Mouse (Mus musculus): Measurements from ENCODE around the gene Pitpnm2.
"Not testable (repeated sequence)": the region's sequence is repeated elsewhere in the genome, so short reads cannot be mapped to it uniquely, and the experiment has no call there.

The Pitpnm2 gene

DNA sequence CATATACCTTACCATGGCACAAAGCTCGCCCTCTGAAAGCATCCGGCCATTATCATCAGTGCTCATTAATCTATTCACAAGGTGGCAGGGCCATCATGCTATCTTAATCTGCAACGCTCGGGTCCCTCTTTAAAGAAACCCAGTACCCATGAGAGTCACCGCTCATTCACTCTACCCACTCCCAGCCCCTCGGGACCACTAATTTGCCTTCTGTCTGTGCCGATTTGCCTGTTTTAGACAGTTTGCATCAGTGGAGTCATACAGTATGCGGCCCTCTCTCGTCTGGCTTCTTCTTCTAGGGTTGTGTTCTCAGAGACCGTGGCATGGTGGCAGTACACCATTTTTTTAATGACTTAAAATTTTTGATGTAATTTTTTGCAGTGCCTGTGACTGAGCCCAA lies 30.1 kb downstream of the Pitpnm2 start:
- DNase-seq, result no peak

DNA sequence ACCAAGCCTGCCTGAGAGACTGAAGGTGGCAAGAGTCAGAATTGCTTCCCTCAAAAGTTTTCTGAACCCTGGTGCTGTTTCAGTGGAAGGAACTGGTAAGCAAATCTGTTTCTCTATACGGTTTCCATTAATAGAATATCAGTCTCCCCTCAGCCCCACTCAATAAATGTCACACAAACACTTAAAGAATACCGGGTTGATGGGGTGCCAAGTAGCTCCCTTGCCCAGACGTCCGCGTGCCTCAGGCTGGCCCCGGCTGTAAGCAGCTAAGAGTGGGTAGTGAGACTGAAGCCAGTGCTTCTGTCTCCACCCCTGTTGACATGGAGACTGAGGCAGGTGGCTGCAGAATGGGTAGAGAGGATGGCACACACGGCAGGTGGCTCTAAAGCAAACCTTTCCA lies 30.6 kb downstream of the Pitpnm2 start:
- DNase-seq, result no peak

DNA sequence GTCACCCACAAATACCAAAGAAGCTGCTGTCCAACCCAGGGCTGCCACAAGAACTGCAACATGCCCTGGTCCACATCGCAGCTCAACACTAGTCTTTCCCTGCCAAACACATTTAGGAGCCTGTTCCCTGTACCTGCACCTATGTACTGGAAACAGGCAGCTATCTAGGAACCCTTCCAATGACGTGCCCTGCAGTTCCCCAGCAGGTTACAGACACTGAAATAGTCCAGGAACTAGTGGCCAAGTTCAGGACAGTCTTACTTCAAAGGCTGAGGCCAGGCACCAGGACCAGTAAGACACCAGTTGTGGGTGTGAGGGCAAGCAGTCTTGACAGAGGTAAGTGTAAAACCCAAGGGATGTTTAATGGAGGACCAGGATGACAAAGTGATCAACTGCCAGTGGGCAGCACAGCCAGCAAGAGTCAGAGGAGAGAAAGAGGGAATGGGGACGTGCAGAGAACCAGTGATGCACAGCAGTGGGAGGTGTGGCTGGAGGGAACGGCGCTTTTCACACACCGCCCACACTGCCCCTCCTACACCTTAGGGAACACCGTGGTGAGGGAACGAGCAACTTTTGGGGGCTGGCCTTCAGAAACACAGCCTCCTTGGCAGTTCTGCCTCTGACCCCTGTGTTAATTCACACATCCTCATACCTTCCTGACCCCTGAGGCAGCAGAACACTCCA lies 31.9 kb downstream of the Pitpnm2 start:
- no peak for DNase-seq

DNA sequence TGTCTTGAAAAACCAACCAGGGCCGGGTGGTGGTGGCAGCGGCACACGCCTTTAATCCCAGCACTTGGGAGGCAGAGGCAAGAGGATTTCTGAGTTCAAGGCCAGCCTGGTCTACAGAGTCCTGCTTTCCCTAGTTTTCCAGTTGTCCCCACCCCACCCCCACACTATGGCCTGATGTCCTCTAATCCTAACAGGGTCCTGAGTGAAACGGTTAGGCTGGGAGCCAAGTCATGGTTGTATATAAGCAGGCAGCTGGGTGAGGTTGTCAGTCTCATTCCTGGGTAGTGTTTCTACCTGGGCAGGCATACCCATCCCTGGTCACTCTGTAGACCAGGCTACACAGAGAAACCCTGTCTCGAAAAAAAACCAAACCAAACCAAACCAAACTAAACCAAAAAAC lies 32.5 kb downstream of the Pitpnm2 start:
- not testable (repeated sequence) for DNase-seq

GRCm38 (mm10) chr5:124216403-124216802 lies 33.2 kb downstream of the Pitpnm2 start:
- no peak for DNase-seq

DNA sequence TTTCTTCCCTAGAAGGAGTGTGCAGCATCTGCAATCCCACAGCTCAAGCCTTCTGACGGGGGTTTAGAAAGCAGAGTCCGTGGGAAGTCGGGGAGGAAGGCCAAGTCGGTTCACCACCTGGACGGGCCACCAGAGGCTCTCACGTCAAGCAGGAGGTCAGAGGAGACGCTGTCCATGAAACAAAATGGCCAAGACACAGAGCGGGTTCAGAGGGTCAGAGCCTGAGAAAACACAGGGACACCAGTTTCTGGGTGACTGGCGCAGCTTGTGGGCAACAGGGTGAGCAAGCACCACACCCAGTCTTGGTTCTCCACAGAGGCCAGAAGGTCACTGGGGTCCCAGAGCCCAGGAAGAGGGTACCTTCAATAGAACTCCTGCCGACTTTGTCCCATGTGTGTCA lies 33.9 kb downstream of the Pitpnm2 start:
- no peak for DNase-seq

DNA sequence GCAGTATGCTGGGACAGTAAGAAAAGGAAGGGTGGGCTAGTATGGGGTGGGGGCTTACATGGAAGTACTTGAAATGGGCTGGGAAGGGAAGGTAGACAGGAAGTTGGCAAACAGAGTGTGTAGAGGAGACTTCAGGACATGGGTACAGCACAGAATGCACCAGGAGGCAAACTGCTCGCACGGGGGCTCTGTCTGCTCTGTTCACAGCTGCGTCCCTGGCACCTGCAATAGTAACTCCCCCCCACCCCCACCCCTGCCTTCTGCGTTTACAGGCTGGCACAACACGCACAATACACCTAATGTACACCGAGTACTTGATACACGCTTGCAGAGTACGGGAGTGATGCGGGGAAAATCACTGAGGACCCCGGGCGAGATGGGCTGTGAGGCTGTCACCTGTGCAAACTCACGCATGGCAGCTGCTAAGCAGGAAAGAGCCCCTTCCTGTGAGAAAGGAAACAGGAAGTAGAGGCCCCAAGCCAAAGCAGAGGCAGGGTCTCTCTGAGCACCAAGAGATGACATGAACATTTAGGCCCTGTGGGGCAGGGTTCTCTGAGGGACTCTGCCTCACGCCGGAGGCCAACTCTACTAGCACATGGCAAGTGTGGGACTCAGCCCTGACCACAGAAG lies 34.9 kb downstream of the Pitpnm2 start:
- no peak for DNase-seq

GRCm38 (mm10) chr5:124213588-124214469 lies 35.7 kb downstream of the Pitpnm2 start:
- no peak for DNase-seq

DNA sequence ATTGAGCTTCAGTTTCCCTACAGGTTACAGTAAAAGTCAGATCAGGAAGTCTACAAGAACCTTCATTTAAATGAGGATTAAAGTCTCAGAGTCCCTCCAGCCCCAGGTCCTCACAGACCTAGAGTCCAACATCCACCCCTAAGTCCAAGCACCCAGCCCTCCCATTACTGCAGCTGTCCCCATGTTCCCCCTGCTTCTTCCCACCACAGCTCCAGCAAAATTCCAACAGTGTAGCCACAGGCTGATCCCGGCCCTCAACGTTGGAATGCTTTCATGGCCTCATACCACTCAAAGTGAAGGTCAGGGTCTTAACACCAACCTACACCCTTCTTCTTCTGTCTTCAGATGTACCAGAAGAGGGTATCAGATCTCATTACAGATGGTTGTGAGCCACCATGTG lies 37.9 kb downstream of the Pitpnm2 start:
- no peak for DNase-seq

DNA sequence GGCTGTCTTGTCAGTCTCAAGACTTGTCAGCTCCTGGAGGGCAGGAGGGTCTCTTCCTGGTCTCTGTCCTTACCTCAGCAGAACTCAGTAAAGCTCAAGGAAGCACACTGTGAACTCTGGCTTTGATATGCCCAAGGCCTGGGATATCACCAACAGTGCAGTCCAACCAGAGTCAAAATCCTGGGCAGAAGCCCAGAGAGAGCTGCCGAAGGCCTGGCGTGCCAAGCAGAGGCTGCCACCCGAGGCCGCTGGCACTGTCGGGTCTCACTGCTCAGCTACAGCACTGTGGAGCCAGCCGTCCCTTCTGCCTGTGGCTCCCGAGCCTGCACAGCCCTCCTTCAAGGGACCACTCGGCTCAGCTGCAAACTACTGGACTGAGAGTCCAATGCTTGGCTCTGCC lies 38.3 kb downstream of the Pitpnm2 start:
- DNase-seq, result peak; percentile 65

- DNase-seq, result peak; percentile 68
Measured at GRCm38 (mm10) chr5:124210281-124211016, 39.1 kb downstream of the Pitpnm2 start.

DNA sequence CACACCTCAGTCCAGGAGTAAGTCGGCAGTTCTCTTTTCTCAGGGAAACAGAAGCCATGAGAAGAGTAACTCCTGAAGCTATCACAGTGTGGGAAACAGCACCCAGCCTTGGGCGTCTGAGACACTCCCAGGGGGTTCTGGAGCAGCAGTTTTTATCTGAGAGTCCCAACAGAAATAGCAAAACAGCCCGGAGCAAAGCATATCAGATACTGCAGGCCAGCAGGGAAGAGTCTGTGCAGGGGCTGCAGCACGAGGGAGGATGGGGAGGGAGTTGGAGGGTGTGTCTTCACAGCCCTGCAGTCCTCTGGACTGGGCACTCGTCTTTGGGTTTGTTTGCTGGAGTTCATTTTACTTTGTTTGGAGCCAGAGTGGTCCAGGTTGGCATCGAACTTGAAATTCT lies 39.7 kb downstream of the Pitpnm2 start:
- no peak for DNase-seq

DNA sequence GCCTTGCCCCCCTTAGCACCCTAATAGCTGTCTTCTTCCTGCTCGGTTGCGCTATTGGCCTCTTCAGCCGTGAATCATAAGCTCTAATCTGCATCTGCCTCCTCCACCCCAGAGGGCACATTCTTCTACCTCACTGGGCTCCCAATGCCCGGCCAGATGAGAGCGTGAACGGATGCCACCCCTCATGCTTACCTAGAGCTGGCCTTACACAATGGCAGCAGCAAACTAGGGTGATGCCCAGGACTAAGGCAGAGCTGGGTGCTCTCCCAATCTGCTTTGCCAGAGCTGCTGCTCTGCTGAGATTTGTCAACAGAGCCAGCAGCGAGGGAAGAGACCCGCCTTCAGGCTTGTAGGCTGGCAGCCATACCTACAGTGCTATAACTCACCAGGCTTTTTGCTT lies 41.5 kb downstream of the Pitpnm2 start:
- DNase-seq, result no peak

GRCm38 (mm10) chr5:124206481-124207038 lies 43.0 kb downstream of the Pitpnm2 start:
- DNase-seq, result no peak

GRCm38 (mm10) chr5:124205809-124206380 lies 43.7 kb downstream of the Pitpnm2 start:
- no peak for DNase-seq

DNA sequence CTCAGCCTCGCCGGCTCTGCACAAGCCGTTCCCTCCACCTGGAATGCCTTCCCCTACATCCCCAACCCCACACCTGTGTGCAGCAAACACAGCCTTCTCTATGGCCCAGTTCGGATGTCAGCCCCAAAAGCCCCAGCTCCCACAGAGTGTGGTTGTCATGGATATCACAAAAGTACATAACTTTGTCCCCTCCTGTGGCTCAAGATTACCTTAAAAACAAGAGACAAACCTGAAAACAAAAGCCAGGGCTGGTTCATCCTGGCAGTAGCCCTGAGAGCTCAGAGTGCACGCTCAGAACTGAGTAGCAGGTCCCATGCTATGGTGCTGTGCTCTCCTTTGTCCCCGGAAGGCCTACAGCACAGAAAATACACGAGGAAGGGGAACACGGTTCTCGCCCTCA lies 44.3 kb downstream of the Pitpnm2 start:
- no peak for DNase-seq

- no peak for DNase-seq
Measured at GRCm38 (mm10) chr5:124204127-124204794, 45.3 kb downstream of the Pitpnm2 start.

DNA sequence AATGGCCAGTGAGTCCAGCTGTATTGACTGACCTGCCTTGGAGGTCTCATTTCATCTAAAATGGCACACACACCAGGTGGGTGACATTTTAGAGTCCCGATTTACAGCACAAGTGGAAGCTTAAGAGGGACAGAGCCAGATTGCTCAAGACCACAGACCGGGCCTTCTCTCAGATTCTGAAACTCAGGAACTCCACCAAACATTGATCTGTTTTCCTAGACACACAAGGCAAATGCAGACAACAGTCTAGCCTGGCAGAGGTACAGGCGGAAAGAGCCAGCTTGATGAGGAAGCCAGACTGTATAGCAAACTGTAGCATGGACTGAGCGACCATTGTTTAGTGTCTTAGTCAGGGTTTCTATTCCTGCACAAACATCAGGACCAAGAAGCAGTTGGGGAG lies 46.3 kb downstream of the Pitpnm2 start:
- DNase-seq, result no peak

- no peak for DNase-seq
Measured at GRCm38 (mm10) chr5:124202071-124202470, 47.5 kb downstream of the Pitpnm2 start.

- no peak for DNase-seq
Measured at GRCm38 (mm10) chr5:124201564-124201963, 48.0 kb downstream of the Pitpnm2 start.

DNA sequence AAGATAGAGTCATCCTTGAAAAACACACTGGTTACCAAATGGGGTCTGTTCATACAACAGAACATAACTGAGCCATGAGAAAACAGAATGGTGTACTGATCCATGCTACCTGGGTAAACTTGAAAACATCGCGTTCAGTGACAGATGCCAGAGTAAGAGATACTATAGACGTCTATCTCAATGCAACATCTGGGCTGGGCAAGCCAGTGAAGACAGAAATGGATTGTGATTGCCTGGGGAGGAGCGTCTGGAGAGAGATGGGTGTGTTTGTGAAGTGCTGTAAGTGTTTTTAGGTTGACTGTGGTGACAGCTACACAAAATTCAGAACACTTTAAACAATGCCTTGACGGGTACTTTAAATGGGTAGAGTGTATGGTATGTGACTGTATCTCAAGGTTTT lies 48.7 kb downstream of the Pitpnm2 start:
- DNase-seq, result no peak

GRCm38 (mm10) chr5:124199168-124199567 lies 50.4 kb downstream of the Pitpnm2 start:
- no peak for DNase-seq

All from cerebellum, adult 9-10 months (tissue).